Mouse (Mus musculus) ES-E14 (cell line): ENCODE data around the gene Prickle2. TPM values are rescaled to one million over a fixed set of nuclear protein-coding genes. Genes with fewer than 3 reads are reported as not detected.

Source experiments
- DNase-seq: peaks from one replicate; pipeline ENCODE4 v3.0.0-alpha.2; 2013; ENCODE audit warnings: low read depth, low spot score
- H3K27ac ChIP-seq: 2 replicates; pipeline ENCODE4 v1.5.1; 2012; ENCODE audit warnings: low read depth, mild to moderate bottlenecking, low read length, moderate library complexity, mixed read lengths; ENCODE audit not compliant: poor library complexity, insufficient read depth, severe bottlenecking
- H3K36me3 ChIP-seq: 2 replicates; pipeline ENCODE4 v1.6.1; 2012; ENCODE audit warnings: mild to moderate bottlenecking, low read length, moderate library complexity, mixed read lengths; ENCODE audit not compliant: control insufficient read depth, poor library complexity, insufficient read depth, severe bottlenecking
- H3K4me1 ChIP-seq, 2 experiments: fragments of 150-350 bp in 1 of 2; sonication (generic) in 1 of 2; 2 replicates each; pipeline ENCODE4 v1.6.1; 2012; ENCODE audit warnings: low read length in 2 of 2, mild to moderate bottlenecking in 1 of 2, mixed read lengths in 1 of 2; ENCODE audit not compliant: control insufficient read depth in 2 of 2, insufficient read depth in 2 of 2, poor library complexity in 1 of 2
- H3K4me3 ChIP-seq, 2 experiments: fragments of 150-350 bp in 1 of 2; sonication (generic) in 1 of 2; 2 replicates each; pipeline ENCODE4 v1.5.1; 2012; ENCODE audit warnings: low read length in 2 of 2, low read depth in 1 of 2, mild to moderate bottlenecking in 1 of 2, mixed read lengths in 1 of 2; ENCODE audit not compliant: insufficient read depth in 1 of 2, poor library complexity in 1 of 2, severe bottlenecking in 1 of 2
- H3K9ac ChIP-seq: 2 replicates; pipeline ENCODE4 v1.6.1; 2012; ENCODE audit warnings: low read depth, mild to moderate bottlenecking, low read length, mixed read lengths; ENCODE audit not compliant: poor library complexity, insufficient read depth, severe bottlenecking
- H3K9me3 ChIP-seq: fragments of 150-350 bp; sonication (generic); 2 replicates; pipeline ENCODE4 v1.6.1; 2012; ENCODE audit warnings: low read depth, mild to moderate bottlenecking, low read length; ENCODE audit not compliant: control insufficient read depth, insufficient read depth
- CHD2 ChIP-seq: IDR thresholded peaks from 2 replicates; pipeline ENCODE4 v1.6.1; 2014; ENCODE audit warnings: mild to moderate bottlenecking, low read depth, low read length, inconsistent platforms
- HCFC1 ChIP-seq: IDR thresholded peaks from 2 replicates; pipeline ENCODE4 v1.6.1; 2012; ENCODE audit warnings: low read length, inconsistent platforms, borderline replicate concordance; ENCODE audit not compliant: insufficient read depth
- MAFK ChIP-seq: IDR thresholded peaks from 2 replicates; pipeline ENCODE4 v1.6.1; 2014; ENCODE audit warnings: mild to moderate bottlenecking, low read depth, low read length, inconsistent platforms; ENCODE audit not compliant: insufficient read depth
- ZC3H11A ChIP-seq: IDR thresholded peaks from 2 replicates; pipeline ENCODE4 v1.6.1; 2012; ENCODE audit warnings: low read depth, mild to moderate bottlenecking, inconsistent platforms, low read length, borderline replicate concordance
- ZNF384 ChIP-seq: IDR thresholded peaks from 2 replicates; pipeline ENCODE4 v1.6.1; 2012; ENCODE audit warnings: low read depth, low read length, inconsistent platforms
- in situ Hi-C, 2 experiments: fragments of 600-800 bp; cut with MboI; formaldehyde crosslinking; loops; one replicate each; pipeline ENCODE4 v1.15.1; 2025; ENCODE audit warnings: low sequenced_read_pairs in 2 of 2, inconsistent platforms in 1 of 2; ENCODE audit not compliant: unreplicated experiment in 2 of 2
- total RNA-seq: library from RNA; depleted of rRNA; stranded (reverse); fragments of 300-350 nt; gene quantifications from 2 replicates; pipeline ENCODE4 v1.2.3, GENCODE M21; 2012

Gene Prickle2
- total RNA-seq, 1 experiment, result 1.2 TPM

- in situ Hi-C loops, result no loop called here
- no peak for DNase-seq
- H3K27ac ChIP-seq, result no peak overlapping the region
- no peaks in the 10 kb centered on the region for H3K36me3 ChIP-seq
- no peak overlapping the region for H3K4me3 ChIP-seq
- peaks cover 0 to 5% of the 10 kb centered on the region in 2 experiments; a peak in 1 of 4 replicates for H3K4me1 ChIP-seq
- no peaks in the 10 kb centered on the region for H3K9me3 ChIP-seq
- no peak for TF ChIP-seq HCFC1
- no peak for TF ChIP-seq MAFK
- TF ChIP-seq CHD2, result no peak
- TF ChIP-seq ZNF384, result no peak
- no peak for TF ChIP-seq ZC3H11A
- H3K9ac ChIP-seq, result no peak overlapping the region
Measured at GRCm38 (mm10) chr6:92726121-92726520, 20.2 kb upstream of the Prickle2 start.

DNA sequence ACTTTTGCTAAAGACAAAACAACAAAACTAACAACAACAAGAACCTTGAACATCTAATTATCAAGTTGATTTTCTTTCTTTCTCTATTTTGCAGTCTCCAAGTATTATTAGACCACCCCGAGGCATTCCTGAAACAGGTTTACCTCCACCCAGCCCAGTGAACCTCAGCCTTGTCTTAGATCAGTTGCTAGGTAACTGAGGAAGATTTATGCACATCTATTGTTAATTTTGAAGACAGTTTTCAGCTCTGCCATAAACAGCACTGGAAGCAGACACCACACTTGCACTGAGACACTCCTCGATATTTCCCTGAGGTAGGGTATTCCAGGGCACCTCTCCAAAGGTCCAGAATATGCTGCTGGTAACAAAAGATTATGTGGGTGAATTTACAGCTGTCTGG, 18.4 kb upstream of the Prickle2 start:
- Histone ChIP-seq H3K4me3 (no peak overlapping the region), H3K36me3 (no peaks in the 10 kb centered on the region), H3K4me1 (peaks cover 0 to 5% of the 10 kb centered on the region in 2 experiments; a peak in 1 of 4 replicates), H3K9ac (no peak overlapping the region), H3K27ac (no peak overlapping the region), H3K9me3 (no peaks in the 10 kb centered on the region)
- TF ChIP-seq HCFC1 (no peak), CHD2 (no peak), MAFK (no peak), ZNF384 (no peak), ZC3H11A (no peak)
- no peak for DNase-seq
- in situ Hi-C loops, result no loop called here

DNA sequence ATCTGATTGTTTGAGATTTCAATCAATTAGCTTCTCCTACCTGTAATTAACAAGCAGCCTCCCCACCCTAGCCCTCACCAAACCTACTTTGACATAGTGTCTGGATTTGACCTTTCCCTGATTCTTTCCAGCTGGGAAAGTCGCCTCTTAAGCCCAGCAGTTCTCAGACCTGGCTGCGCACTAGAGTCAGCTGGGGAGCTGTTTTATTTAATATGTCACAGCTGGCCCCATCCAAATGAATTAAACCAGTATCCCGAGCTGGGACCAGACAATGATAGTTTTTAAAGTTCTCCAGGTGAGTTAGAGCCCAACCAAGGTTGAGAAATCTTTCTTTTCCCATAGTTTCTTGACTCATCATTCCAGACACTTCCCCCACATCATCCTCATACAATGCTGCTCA, 9.9 kb upstream of the Prickle2 start:
- Histone ChIP-seq H3K4me3 (no peak overlapping the region), H3K27ac (no peak overlapping the region), H3K4me1 (no peaks in the 10 kb centered on the region), H3K36me3 (no peaks in the 10 kb centered on the region), H3K9ac (no peak overlapping the region), H3K9me3 (no peaks in the 10 kb centered on the region)
- in situ Hi-C loops, result no loop called here
- no peak for TF ChIP-seq ZNF384
- TF ChIP-seq HCFC1, result no peak
- no peak for TF ChIP-seq CHD2
- TF ChIP-seq ZC3H11A, result no peak
- no peak for TF ChIP-seq MAFK
- DNase-seq, result no peak

DNA sequence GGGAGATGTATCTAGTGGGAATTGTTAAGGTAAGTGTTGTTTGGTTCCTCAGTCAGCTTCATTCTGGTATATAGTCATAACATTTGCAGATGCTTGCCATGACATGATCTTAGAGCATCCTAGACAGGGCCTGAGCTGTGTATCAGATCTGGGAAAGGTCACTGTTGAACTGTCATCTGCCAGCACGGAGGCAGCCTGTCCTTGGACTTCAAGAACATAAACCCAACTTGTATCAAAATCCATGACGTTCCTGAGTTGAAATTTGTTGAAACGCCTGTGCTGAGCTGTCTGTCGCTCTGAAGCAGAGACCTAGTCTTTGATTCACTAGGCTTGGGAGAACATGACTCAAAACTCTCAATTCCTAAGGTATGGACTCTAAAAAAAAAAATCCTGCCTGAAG, 8.8 kb upstream of the Prickle2 start:
- Histone ChIP-seq H3K4me3 (no peak overlapping the region), H3K4me1 (no peaks in the 10 kb centered on the region), H3K36me3 (no peaks in the 10 kb centered on the region), H3K9ac (no peak overlapping the region), H3K9me3 (no peaks in the 10 kb centered on the region), H3K27ac (no peak overlapping the region)
- TF ChIP-seq ZNF384 (no peak), MAFK (no peak)
- in situ Hi-C loops, result no loop called here
- DNase-seq, result no peak

DNA sequence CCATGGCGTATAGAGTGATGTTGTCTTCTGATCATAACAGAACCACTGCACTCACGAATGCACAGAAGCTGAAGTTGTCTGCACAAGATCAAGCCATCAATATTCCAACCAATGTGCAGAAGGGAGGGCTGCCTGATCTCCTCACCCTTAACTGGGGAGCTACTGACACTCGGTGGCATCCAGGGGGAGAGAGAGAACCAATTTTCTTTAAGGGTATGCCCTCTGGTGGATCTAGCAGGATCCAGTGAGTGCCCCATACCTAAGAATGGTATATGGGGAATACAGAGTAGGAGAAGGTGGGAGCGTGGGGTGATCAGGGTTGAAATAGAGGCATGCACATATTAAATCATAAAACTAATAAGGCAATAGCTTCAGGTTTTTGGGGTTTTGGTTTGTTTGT, 2.2 kb upstream of the Prickle2 start:
- in situ Hi-C loops, result no loop called here
- no peak for DNase-seq

More for the DNA sequence above, 2.2 kb upstream of the Prickle2 start:
- Histone ChIP-seq H3K4me3 (no peak overlapping the region), H3K9me3 (no peaks in the 10 kb centered on the region), H3K36me3 (no peaks in the 10 kb centered on the region), H3K9ac (no peak overlapping the region), H3K27ac (no peak overlapping the region), H3K4me1 (no peaks in the 10 kb centered on the region)
- TF ChIP-seq ZNF384, result no peak
- no peak for TF ChIP-seq ZC3H11A
- no peak for TF ChIP-seq CHD2
- no peak for TF ChIP-seq MAFK
- no peak for TF ChIP-seq HCFC1
